Mouse (Mus musculus) lung, adult 18-20 months (tissue): ENCODE data around the gene Kcnmb1.

Experiments
- DNase-seq, 2 experiments: peaks; one replicate each; pipeline ENCODE4 v3.0.0; 2022; ENCODE audit warnings: mixed read lengths in 2 of 2

The Kcnmb1 gene

DNA sequence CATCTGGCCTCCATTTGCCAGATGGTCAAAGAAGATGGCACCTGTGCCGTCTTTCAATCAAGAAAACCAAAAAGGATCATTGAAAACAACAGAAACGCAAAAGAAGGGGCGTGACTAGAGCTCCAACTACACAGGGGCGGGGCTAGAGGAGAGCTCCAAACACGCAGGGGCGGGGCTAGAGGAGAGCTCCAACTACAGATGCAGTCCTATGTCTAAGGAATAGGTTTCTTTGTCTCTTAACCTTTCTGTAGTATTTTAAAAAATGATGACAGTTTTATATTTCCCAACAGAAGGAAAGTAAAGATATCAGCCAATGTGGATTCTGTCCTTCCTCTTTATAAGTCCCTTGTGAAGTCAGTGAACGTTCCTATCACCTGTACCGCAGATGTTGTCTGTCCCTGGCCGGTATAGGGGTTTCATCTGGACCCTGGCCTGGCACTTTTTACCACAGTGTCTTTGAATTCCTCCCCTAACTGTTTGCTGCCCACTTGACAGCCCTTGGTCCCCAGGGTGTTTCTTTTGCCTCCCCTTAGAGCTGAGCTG is 18.0 kb upstream of the Kcnmb1 start:
- no peak for DNase-seq

DNA sequence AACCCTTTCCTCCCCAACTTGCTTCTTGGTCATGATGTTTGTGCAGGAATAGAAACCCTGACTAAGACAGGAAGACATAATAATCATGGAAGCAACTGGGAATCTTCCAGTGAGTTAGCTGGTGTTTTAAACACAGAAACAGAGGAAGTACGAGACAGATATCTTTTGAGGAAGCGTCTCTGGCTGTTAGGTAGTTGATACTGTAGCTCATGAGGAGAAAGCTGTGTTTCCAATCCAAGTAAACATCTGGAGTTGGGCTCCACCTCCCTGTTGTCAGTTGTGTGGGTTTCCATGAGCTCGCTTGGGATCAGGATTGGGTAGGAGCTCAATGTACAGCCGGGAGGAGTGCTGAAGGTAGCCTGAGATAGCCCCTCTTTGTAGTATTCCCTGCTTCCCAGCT is 16.3 kb upstream of the Kcnmb1 start:
- no peak for DNase-seq

DNA sequence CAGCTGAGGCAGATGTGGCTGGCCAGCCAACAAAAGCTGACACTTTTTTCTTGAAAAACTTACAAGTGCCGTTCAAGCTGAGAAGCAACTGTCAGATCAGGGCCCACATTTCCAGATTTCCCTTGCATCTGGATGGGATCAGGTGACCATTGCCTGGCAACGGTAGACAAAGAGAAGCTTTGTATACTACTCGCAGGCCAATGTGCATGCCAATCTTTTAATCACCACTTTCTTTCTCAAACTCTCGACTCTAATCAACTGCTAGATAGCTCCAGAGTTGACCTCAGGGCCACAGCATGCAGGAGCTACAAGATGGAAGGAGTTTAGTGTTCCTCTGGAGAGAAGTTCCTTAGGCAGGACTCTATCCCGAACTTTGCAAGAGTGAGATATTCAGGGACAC is 11.7 kb upstream of the Kcnmb1 start:
- no peak for DNase-seq

DNA sequence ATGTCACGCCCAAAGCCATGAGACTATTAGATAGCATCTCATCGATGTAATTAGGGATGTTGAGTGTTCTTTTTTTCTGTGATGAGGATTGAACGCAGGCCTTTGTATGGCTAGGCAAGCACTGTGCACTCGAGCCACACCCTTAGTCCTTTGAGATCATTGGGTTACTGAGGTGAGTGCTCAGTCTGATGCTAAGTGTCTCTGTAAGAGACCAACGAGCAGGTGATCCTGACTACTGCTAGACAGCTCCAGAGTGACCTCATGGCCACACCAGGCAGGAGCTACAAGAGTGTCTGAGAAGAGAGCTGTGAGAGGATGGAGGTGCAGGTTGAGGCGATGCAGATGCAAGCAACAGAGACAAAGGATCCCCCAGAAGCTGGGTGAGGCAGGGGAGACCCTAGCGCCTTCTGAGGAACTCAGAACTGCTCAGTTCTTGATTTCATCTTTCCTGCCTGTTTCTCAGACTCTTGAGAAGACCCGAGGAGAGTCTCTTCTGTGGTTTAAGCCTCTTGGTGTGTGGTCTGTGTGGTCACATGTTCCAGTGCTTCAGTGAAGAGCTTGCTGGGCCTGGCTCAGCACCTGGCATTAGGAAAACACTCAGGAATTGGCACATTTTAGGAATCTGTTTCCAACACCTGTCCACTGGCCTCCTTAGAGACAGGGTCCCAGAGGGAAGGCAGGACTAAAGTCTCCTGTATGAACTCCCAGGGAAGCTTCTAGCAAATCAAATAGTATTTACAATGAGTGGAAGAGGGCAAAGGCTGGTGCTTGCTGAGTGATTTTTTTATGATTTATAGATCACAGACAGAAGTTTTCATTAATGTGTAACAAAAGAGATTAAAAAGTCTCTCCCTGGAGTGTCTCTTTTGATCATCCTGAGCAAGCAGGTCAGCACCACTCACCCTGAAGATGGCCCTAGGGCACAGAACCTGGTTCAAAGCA is 10.9 kb upstream of the Kcnmb1 start:
- peak; percentile 22 to 29 for DNase-seq

DNA sequence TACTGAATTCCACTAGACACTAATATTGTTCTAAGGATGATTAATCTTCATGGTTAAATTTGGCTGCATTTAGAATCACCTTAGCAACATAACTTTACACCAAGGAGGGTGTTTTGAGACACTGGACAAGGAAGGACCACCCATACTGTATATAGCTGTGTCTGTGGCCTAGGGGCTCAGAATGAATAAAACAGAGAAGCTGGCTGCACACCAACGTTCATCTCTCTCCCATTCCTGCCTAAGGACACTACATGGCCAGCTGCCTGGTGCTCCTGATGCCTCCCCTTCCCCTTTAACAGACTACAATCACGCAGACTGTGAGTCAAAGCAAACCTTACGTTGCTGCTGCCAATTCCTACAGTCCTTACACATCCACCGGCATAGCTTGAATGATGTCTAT is 6.8 kb upstream of the Kcnmb1 start:
- no peak for DNase-seq

DNA sequence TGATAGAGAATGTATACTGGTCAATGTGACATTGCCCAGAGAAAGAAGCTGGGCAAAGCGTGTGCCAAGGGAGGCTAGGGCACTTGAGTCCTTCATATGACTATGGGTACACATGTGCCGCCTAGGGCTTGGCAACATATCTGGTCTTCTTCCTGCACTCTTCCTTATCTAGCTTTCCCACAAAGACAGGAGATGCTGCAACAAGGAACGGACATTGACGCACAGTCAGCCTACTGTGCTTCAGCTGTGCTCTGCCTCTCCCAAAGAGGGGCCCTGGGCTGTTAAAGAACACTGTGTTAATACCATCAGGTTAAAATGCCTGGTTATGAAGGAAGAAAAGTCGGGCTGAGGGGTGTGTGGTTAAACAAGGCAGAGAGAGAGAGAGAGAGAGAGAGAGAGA is 6.2 kb upstream of the Kcnmb1 start:
- DNase-seq = no peak

DNA sequence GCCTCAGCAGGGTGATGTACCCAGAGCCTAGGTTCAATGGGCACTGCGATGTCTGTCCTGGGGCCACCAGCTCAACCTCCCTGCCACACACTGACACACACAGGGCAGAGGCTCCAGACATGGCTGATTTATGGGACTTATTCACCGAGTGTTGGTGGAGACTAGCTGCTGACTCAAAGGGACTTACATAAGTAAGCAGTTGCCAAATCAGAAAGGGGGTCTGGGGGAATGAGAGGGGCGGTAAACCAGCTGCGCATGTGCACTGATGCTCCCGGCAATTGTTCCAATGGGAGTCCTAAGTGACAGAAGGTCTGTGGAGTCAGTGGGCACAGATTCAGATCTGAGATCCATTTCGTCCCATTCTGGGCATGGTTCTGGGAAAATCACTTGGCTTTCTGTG is 5.2 kb upstream of the Kcnmb1 start:
- no peak for DNase-seq

DNA sequence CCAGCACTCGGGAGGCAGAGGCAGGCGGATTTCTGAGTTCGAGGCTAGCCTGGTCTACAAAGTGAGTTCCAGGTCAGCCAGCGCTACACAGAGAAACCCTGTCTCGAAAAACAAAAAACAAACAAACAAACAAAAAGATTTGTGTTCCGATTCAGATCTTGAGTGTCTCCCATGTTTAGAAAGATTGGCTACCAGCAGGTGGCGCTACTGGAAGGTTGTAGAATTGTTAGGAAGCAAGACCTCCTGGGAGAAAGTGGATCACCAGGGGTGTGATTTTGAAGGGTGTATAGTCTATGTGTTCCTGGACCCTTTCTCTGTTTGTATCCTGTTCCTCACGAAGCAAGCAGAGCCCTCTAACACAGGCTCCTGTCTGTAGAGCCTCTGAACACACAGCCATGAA is 4.1 kb upstream of the Kcnmb1 start:
- peak in 1 of 2 experiments; percentile 15 for DNase-seq

DNA sequence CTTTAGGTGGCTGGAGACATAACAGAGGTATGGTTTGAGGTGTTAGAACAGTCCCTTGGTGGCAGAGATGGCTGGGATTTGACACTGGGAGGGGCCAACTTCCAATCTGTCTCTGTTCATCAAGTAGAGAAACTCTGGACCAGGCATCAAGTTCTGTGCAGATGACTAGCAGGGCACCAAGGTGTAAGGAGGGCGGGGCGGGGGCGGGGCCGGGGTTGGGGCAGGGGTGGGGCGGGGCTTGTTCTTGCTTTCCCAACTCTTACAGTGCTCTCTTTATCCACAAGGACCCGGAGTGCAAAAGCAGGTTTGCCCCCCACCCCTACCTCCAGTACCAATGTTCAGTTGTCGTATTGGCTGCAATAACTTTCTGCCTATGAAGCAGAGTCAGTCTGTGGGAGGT is 635 bp upstream of the Kcnmb1 start:
- no peak for DNase-seq

DNA sequence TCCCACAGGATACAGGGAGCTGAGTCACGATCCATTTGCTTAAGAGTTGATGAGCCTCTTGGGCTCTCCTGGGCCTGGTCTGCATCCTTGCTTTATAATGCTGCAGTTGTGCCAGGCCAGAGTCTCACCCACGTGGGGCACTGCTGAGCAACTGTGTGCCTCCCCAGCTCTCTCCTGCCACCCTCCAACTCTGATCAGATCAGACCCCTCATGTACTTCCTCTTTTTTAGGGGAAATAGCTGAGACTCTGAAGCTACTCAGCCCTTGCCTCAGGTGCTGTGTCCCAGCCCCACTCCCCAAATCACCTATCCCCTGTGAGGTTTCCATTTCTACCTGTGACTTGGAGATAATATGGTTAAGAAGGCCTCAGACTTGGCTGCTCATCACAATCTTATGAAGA is 2.6 kb downstream of the Kcnmb1 start:
- no peak for DNase-seq

DNA sequence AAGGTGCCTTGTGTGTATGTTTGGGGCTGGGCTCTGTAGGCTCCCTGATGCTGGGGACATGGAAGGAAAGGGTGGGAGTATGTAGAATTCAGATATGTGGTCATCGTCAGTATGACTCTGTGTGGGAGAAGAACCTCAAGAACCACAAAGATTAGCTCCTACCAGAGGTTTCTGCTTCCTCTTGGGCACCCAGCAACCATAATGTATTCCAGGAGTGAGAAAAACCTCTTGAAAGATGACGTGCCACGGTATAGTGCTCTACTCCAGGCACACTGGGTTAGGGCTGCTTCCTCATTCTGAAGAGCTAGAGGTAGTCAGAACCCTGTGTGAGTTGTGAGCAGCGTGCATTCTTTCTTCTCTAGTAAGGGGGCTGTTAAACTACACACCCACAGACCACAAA is 4.9 kb downstream of the Kcnmb1 start:
- no peak for DNase-seq

DNA sequence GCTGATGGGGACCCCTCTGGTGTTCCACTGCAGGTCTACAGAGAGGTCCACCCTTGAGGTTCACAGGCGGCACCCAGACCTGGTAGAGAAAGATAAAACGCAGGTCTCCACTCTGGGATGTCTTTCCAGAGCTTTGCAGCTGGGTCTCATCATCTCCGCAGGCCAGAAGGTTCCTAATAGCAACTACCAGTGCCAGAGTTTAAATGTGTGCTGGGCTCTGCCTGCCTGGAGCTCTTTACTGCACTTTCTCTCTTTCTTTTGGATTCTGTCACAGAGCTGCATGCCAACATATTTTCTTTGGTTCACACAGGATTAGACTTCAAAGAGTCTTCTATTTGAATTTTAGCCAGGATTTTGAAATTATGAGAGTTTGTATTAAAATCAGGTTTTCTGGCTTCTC is 6.4 kb downstream of the Kcnmb1 start:
- DNase-seq = no peak

DNA sequence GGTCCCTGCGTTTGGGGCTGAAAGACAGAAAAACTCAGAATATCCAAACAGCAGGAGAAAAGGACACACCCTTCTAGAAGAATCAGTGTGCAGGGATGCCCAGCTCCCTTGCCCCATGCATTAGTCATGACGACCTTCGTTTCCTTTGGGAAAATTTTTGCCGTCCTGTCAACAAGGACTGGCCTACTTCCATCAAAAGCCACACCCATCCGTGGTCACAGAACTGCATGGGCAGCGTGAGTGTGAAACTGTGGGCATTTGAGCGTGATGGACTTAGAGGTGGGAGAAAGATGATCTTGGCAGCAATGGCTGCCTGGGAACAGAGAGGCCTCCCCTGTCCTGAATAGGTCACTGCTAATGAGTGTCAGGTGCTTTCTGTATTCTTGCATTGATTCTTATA is 9.3 kb downstream of the Kcnmb1 start:
- no peak for DNase-seq

DNA sequence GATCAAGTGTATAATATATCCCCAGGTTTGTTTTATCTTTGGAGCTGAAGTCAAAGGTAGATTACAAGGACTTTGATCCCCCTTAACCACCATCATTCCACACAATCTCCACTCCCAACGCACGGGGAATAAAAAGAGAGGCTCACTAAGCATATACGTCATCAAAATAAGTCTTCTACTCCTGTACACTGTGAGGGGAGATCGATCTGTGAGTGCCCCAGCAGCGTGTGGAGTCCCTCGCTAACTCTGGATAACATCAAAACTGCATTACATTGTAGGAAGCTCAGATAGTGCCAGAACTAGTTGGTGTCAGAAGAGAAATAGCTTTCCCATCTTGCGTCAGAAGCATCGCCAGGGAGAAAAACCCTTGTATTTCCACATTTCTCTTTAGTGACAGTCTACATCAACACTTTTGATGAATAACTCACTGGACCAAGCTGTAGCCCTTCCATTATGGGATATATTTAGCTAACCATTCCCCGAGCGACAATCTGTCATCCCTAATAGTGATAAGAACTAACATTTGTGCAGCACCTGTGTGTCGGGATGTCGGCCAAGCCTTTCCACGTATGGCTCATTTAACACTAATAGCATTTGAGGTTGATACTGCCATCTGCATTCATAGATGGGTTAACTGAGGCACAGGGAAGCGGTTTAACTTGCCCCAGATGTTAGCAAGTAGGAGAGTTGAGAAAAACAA is 11.7 kb downstream of the Kcnmb1 start:
- no peak for DNase-seq

DNA sequence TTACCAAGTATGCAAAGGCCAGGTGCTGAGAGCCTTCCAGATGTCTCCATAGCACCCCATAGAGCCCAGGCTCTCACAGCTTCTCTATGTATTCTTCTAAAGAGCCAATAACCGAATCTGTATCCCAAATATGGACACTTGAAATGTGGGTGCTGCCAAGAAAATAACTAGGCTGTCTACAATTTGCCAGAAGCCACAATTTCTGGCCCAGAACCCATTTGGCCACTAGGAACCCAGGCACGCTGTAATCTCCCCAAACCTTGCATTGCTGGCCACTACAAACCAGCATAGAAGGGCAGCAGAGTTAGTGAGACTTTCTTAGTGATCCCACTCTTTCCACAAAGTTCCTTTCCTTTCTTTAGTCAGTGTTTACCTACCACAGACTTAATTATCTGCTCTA is 12.3 kb downstream of the Kcnmb1 start:
- no peak for DNase-seq

DNA sequence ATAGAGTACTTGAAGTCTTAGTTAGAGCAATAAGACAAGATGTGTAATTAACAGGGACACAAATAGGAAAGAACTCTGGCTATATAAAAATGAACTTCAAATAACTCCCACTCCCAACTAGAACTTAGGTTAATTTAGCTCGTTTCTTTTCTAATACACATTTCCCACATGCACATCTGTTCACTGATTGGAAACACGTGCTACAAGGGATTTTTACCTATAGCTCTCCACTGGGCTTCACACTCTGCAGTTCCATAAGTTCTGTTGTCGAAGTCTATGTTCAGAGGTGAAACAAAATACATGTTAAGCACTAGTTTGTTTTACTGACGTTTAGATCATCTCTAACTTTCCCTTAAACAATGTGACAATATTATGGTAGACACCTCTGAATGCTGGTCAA is 17.3 kb downstream of the Kcnmb1 start:
- no peak for DNase-seq

DNA sequence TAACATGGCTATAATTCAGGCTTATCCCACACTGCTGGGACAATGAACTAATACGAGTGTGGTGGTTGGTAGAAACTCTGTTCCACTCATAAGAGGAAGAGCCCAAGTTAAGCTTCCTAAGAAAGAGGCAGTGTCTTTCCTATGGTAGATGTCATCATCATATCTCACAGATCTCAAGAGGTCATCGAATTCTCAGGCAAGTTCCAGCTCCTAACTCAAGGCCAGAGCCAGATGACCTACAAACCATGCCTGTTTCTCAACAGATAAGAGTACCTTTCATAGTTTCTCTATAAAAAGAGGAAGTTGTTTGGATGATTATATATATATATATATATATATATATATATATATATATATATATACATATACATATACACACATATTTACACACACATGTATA is 23.7 kb downstream of the Kcnmb1 start:
- no peak for DNase-seq

DNA sequence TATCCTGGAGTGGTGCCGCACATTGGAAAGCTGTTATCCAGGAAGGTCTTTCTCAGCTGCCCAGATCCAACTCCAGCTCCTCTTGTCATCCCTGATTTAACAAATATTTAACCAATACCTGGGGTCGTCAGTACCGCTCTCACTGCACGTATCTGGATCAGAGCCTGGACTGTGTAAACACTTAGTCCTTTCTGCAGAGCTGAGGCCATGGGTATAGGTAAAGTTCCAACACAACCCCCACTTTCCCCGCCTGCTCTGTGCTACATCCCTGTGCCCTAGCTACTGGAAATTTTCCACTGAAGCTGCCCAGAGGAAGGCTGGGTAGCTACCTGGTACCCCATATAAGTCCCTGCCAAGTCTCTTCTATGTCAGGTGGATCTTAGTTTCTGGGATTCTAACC is 27.2 kb downstream of the Kcnmb1 start:
- no peak for DNase-seq

DNA sequence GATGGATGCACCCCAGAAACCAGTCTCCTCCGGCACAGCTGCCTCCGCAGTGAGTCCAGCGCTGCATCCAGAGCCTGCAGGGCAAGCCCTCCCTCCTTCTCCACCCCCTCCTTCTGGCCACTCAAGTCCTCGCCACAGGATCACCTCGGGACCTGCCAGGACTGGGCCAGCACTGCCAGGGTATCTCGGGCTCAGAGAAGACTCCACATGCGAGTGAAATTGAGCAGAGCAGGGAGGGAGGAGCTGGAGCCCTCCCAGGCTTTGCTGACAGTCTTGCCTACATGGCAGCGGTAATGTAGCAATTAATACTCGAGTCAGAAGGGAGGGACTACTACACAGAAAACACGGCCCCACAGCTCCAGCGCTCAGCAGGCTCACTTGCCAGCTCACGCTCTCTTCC is 30.1 kb downstream of the Kcnmb1 start, which contains the start of gene Kcnip1:
TSS of gene Kcnip1 (minus strand) at position 215 of the 400 bp plus-strand sequence.
- no peak for DNase-seq

DNA sequence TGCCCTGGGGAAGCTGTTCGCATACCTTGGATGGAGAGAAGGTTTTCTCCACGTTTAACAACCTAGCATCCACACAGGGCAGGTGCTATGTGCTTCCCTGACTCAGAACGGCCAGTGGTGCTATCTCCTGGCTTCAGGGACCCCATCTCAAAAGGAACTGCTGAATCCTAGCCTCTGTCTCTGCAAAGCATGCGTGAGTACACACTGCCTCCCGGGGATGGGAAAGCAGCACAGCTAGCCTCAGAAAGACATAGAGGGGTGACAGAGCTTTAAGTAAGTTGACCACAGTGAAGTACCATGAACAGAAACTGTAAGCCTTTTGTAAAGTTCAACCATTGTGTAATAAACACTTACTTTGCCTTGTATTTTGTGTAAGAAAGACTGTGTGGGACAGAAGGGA is 30.7 kb downstream of the Kcnmb1 start:
- DNase-seq = no peak

DNA sequence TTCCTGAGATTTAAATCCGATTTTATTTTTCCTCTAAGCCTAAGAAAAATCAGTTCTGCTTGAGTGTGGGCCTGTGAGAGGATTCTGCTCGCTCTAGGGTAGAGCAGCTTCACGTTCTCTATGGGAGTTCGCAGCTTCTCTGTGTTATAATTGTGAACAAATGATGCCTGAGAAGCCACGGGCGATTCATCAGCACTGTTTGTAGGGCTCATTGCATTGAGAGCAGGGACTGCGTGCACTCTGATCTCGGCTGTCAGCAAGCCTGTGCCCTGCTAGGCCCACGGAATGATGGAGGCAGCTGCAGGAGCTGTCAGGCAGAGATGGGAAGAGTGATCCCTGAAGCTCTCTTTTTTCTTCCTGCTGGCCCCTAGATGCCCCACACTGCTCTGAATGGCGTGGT is 35.4 kb downstream of the Kcnmb1 start:
- DNase-seq = no peak

DNA sequence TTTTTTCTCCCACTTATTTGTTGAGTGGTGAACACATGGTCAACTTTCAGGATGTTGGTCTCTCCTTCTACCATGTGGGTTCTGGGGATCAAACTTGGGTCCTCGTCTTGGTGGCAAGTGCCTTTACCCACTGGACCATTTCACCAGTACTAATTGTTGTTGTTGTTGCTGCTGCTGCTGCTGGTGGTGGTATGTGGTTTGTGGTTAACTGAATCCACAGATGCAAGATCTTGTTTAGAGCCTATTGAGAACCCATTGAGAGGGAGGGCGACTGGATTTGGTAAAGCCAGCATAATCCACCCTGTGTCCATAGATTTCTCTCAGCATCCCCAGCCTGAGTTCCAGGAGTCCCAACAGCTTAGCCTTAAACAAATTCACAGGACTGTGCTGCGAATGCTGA is 37.6 kb downstream of the Kcnmb1 start:
- DNase-seq = no peak

DNA sequence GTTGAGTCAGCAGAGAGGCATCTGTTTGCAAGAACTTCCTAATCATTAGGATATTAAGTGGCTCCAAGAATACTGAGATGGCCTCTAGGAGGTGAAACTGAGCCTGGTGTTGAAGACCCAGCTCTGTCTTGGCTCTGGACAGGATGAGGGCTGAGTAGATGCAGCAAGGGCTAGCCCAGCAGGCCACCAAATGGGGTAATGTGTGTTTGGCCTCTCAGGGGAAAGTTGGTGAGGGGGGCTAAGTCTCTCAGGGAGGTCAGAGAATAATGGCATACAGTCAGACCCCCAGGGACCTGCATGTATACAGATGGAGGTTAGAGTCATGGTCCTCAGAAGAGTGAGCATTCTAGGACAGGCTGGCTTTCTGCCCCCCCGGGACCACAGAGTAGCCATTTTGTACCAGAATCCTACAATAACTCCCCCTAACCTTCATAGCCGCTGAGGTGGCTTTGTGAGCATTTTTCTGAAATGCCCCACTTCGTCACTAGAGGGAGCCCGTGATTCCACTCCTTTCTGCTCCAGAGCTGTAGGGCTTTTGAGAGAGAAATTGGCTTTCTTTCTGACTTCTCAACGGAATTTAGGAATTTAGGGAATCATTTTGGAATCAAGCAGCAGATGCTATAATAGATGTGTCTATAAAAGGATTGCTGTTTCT is 39.3 kb downstream of the Kcnmb1 start:
- DNase-seq = peak; percentile 24 to 27

DNA sequence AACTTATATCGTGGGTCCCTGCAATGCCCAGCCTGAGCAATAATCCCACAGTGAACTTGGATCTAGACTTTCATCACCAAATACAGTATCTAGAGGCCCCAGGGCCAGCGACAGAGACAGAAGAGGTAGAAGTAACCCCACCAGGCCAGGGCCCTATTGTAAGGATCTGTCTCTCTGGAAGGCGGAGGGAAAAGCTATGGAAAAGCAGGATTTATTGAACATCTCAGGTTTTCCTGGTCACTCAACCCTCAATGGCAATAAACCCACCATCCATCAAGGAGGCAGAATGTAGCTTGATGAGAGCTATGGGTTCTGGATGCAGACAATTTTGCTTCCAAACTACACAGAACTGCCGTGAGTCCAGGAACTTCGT is 39.8 kb downstream of the Kcnmb1 start:
- no peak for DNase-seq
